Mouse (Mus musculus) limb, embryonic 10.5 days (tissue): ENCODE results near the gene Ptprd. TPM values are rescaled to one million over a fixed set of nuclear protein-coding genes. Genes with fewer than 3 reads are reported as not detected.

Source experiments
- DNase-seq: peaks from one replicate; pipeline ENCODE4 v3.0.0-alpha.2; 2017; ENCODE audit warnings: low spot score
- H3K27ac ChIP-seq: fragments of 300-500 bp; sonication (generic); 2 replicates; pipeline ENCODE4 v1.5.1; 2016; ENCODE audit warnings: mild to moderate bottlenecking
- H3K27me3 ChIP-seq: fragments of 300-500 bp; sonication (generic); 2 replicates; pipeline ENCODE4 v1.6.1; 2016; ENCODE audit warnings: low read depth, mild to moderate bottlenecking; ENCODE audit not compliant: poor library complexity, severe bottlenecking
- H3K36me3 ChIP-seq: fragments of 300-500 bp; sonication (generic); 2 replicates; pipeline ENCODE4 v1.6.1; 2016; ENCODE audit warnings: mild to moderate bottlenecking, moderate library complexity
- H3K4me1 ChIP-seq: fragments of 300-500 bp; sonication (generic); 2 replicates; pipeline ENCODE4 v1.6.1; 2016
- H3K4me3 ChIP-seq: fragments of 300-500 bp; sonication (generic); 2 replicates; pipeline ENCODE4 v1.5.1; 2016; ENCODE audit warnings: mild to moderate bottlenecking, moderate library complexity
- H3K9me3 ChIP-seq: fragments of 300-500 bp; sonication (generic); replicated peaks from 2 replicates; pipeline ENCODE4 v1.6.1; 2016; ENCODE audit warnings: mild to moderate bottlenecking
- WGBS: fragments of 180-500 bp; shearing (Covaris S2); methylation state at CpG from one replicate; pipeline ENCODE4 v1.1.7; 2016; 5-methylcytosine and 5-hydroxymethylcytosine counted together
- polyA plus RNA-seq: library from polyadenylated mRNA; unstranded; fragments of >200 nt; fragmentation: Nextera tagmentation; extraction: Ambion mirVana; gene quantifications from 2 replicates; pipeline ENCODE4 v1.2.1, GENCODE M21; 2016

Ptprd gene
- 10.9 and 15.6 TPM in 2 replicates for polyA plus RNA-seq

- WGBS, result under 1% methylated on average over 75 of the region's 86 CpGs
- H3K27ac ChIP-seq, result no peak within 1 kb of the TSS
- H3K4me1 ChIP-seq, result peaks cover 3% of the 10 kb centered on the region; the same call in 1 of the 2 replicates
- peak; percentile 65 for DNase-seq
- no peaks in the 10 kb centered on the region for H3K36me3 ChIP-seq
- peaks cover 35% of the 10 kb centered on the region for H3K27me3 ChIP-seq
- H3K9me3 ChIP-seq, result no peaks in the 10 kb centered on the region
- H3K4me3 ChIP-seq, result peak within 1 kb of the TSS; percentile 62
Observed at GRCm38 (mm10) chr4:78211529-78212494, at the start of gene Ptprd. TSS of gene Ptprd (minus strand) at chr4:78211961.

DNA sequence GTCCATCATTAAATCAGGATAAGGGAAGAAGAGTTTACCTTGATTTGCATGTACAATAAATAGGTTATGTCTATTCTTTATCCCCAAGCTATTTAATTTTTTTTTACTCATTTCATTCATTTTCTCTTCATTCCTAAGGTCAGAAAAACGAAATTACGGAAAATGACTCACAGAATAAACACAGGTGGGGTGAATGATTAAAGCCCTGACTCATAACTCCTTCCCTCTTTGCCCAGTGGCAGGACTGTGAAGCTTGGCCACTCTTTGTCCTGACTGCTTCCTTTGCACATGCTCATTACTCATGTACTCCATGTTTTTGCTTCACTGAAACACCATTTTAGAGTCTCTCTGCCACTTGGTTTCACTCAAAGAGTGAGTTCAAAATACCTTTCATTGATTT lies 24.1 kb upstream of the Ptprd start:
- H3K27me3 ChIP-seq, result no peaks in the 10 kb centered on the region
- H3K9me3 ChIP-seq, result no peaks in the 10 kb centered on the region
- DNase-seq, result no peak
- H3K27ac ChIP-seq, result no peak overlapping the region
- 88% methylated on average over 2 of the region's 2 CpGs for WGBS
- H3K4me3 ChIP-seq, result no peak overlapping the region
- no peaks in the 10 kb centered on the region for H3K4me1 ChIP-seq
- H3K36me3 ChIP-seq, result no peaks in the 10 kb centered on the region

GRCm38 (mm10) chr4:78235316-78235715 lies 23.6 kb upstream of the Ptprd start:
- no peaks in the 10 kb centered on the region for H3K27me3 ChIP-seq
- no peaks in the 10 kb centered on the region for H3K4me1 ChIP-seq
- H3K27ac ChIP-seq, result no peak overlapping the region
- no peak for DNase-seq
- H3K9me3 ChIP-seq, result no peaks in the 10 kb centered on the region
- no peaks in the 10 kb centered on the region for H3K36me3 ChIP-seq
- 87% methylated on average over 2 of the region's 2 CpGs for WGBS
- H3K4me3 ChIP-seq, result no peak overlapping the region

- H3K4me1 ChIP-seq, result no peaks in the 10 kb centered on the region
- H3K27ac ChIP-seq, result no peak overlapping the region
- no peak for DNase-seq
- H3K27me3 ChIP-seq, result no peaks in the 10 kb centered on the region
- no peaks in the 10 kb centered on the region for H3K9me3 ChIP-seq
- H3K36me3 ChIP-seq, result no peaks in the 10 kb centered on the region
- WGBS, result 92% methylated on average over 1 of the region's 1 CpGs
- H3K4me3 ChIP-seq, result no peak overlapping the region
Observed at GRCm38 (mm10) chr4:78234681-78235080, 22.9 kb upstream of the Ptprd start.

- Histone ChIP-seq H3K4me1 (peaks cover 3% of the 10 kb centered on the region; the same call in 1 of the 2 replicates), H3K27ac (no peak overlapping the region), H3K9me3 (no peaks in the 10 kb centered on the region), H3K27me3 (peaks cover 35% of the 10 kb centered on the region), H3K4me3 (no peak overlapping the region), H3K36me3 (no peaks in the 10 kb centered on the region)
- DNase-seq, result no peak
- 82% methylated on average over 4 of the region's 4 CpGs for WGBS
Observed at GRCm38 (mm10) chr4:78213949-78214348, 2.2 kb upstream of the Ptprd start.

- H3K9me3 ChIP-seq, result no peaks in the 10 kb centered on the region
- H3K27me3 ChIP-seq, result peaks cover 35% of the 10 kb centered on the region
- no peaks in the 10 kb centered on the region for H3K36me3 ChIP-seq
- peaks cover 3% of the 10 kb centered on the region; the same call in 1 of the 2 replicates for H3K4me1 ChIP-seq
- no peak overlapping the region for H3K27ac ChIP-seq
- no peak overlapping the region for H3K4me3 ChIP-seq
- 74% methylated on average over 4 of the region's 4 CpGs for WGBS
- no peak for DNase-seq
Observed at GRCm38 (mm10) chr4:78212941-78213340, 1.2 kb upstream of the Ptprd start.

GRCm38 (mm10) chr4:78210878-78211528 lies 758 bp downstream of the Ptprd start:
- Histone ChIP-seq H3K27me3 (peaks cover 35% of the 10 kb centered on the region), H3K9me3 (no peaks in the 10 kb centered on the region), H3K36me3 (no peaks in the 10 kb centered on the region), H3K4me1 (peaks cover 3% of the 10 kb centered on the region; the same call in 1 of the 2 replicates), H3K4me3 (peak overlapping the region; percentile 62), H3K27ac (no peak overlapping the region)
- peak; percentile 30 for DNase-seq
- 36% methylated on average over 9 of the region's 9 CpGs for WGBS

DNA sequence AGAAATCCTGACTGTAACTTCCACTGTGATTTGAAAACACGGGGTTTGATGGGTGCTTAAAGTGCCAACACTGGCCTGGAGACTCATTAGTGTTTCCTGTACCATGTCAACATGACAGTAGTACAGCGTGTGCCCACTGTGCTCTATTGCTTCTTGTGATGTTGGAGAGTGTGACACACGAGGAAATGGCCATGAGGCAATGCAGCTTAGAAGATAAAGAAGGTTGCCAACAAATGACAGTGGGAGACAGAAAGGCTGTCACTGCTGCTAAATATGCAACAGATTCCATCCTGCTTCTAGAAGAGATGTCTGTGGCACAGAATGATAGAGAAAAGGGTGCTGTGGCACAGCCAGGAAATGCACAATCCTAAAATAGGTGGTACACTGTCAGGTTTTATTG lies 6.7 kb downstream of the Ptprd start:
- Histone ChIP-seq H3K4me3 (no peak overlapping the region), H3K36me3 (no peaks in the 10 kb centered on the region), H3K27me3 (no peaks in the 10 kb centered on the region), H3K4me1 (no peaks in the 10 kb centered on the region), H3K9me3 (no peaks in the 10 kb centered on the region), H3K27ac (no peak overlapping the region)
- no peak for DNase-seq
- WGBS, result 62% methylated on average over 3 of the region's 3 CpGs

- H3K27ac ChIP-seq, result no peak overlapping the region
- no peaks in the 10 kb centered on the region for H3K36me3 ChIP-seq
- H3K4me1 ChIP-seq, result no peaks in the 10 kb centered on the region
- DNase-seq, result no peak
- H3K9me3 ChIP-seq, result no peaks in the 10 kb centered on the region
- H3K27me3 ChIP-seq, result no peaks in the 10 kb centered on the region
- no peak overlapping the region for H3K4me3 ChIP-seq
- WGBS, result 90% methylated on average over 1 of the region's 1 CpGs
Observed at GRCm38 (mm10) chr4:78168447-78168846, 43.3 kb downstream of the Ptprd start.

DNA sequence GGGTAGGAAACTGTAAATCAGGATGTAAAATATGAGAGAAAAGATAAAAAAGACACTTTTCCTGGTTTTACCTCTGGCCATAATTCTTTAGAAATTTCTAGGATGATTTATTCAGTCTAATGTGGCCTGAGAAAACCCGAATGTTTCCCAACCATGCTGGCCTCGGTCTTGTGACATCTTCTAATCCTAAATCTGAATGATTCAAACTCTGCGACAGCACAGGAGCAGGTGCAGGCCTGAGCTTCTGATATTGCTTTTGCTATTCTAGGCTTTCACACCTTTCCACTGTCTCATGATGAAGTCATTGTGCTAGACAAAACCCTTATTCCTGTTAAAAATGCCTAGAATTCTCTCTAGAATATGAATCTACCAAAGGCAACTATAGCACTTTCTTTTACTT lies 51.3 kb downstream of the Ptprd start:
- 86% methylated on average over 3 of the region's 3 CpGs for WGBS
- Histone ChIP-seq H3K9me3 (no peaks in the 10 kb centered on the region), H3K36me3 (no peaks in the 10 kb centered on the region), H3K4me1 (no peaks in the 10 kb centered on the region), H3K27ac (no peak overlapping the region), H3K27me3 (no peaks in the 10 kb centered on the region), H3K4me3 (no peak overlapping the region)
- no peak for DNase-seq

DNA sequence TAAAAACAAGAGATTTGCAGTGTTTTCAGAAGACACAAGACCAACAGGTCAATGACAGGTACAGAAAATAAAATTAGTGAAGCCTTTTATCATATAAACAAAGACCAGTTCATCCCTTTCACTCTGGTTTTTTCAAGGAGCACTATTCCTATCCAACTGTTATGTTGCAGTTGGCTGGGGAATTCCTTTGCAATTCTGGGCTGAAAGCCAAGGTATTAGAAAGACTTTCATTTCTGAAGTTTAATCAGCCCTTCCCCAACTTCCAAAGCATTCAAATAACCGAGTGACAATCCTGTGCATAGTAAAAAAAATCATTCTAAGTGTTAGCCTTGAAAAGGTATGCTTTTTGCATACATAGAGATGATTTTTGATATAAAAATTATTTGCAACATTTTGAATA lies 61.2 kb downstream of the Ptprd start:
- H3K27me3 ChIP-seq, result no peaks in the 10 kb centered on the region
- DNase-seq, result no peak
- H3K27ac ChIP-seq, result no peak overlapping the region
- no peak overlapping the region for H3K4me3 ChIP-seq
- H3K9me3 ChIP-seq, result no peaks in the 10 kb centered on the region
- no peaks in the 10 kb centered on the region for H3K36me3 ChIP-seq
- WGBS, result 62% methylated on average over 1 of the region's 1 CpGs
- no peaks in the 10 kb centered on the region for H3K4me1 ChIP-seq

DNA sequence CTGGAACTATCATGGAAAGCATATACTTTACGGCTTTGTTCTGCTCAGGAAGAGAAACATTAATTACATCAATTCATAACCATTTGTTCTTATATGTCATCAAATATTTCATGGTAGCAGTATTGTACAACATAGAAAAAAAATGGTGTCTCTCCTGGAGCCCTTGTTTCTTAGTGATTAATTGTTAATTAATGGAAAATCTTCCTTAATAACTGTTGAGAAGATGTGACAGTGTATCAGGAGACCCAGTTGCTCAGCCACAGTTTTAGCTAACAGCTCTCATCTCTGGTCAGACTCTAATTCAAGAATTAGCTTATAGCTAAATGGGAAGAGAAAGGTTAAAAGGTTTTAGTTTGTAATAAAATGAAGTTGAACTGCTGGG lies 69.0 kb downstream of the Ptprd start:
- Histone ChIP-seq H3K4me1 (no peaks in the 10 kb centered on the region), H3K36me3 (no peaks in the 10 kb centered on the region), H3K27me3 (no peaks in the 10 kb centered on the region), H3K9me3 (no peaks in the 10 kb centered on the region), H3K4me3 (no peak overlapping the region), H3K27ac (no peak overlapping the region)
- DNase-seq, result no peak
- WGBS, result 88% methylated on average over 1 of the region's 1 CpGs

- Histone ChIP-seq H3K9me3 (no peaks in the 10 kb centered on the region), H3K27ac (no peak overlapping the region), H3K36me3 (no peaks in the 10 kb centered on the region), H3K4me1 (no peaks in the 10 kb centered on the region), H3K27me3 (no peaks in the 10 kb centered on the region), H3K4me3 (no peak overlapping the region)
- 85% methylated on average over 3 of the region's 3 CpGs for WGBS
- DNase-seq, result no peak
Observed at GRCm38 (mm10) chr4:78142088-78142766, 69.5 kb downstream of the Ptprd start.
